Mouse (Mus musculus): ENCODE results near the gene Hyal1.

- no peak for TF ChIP-seq GATA2 (IDR thresholded peaks at IDR 0.05; ENCODE audit: borderline replicate concordance, low read depth, low read length)
- TF ChIP-seq CTCF (IDR thresholded peaks at IDR 0.05; ENCODE audit: low read depth, low read length) = no peak
- no peak for TF ChIP-seq GATA1 (IDR thresholded peaks at IDR 0.05; ENCODE audit: borderline replicate concordance, low read length)
- no peak for TF ChIP-seq POLR2AphosphoS5 (IDR thresholded peaks at IDR 0.05; ENCODE audit: insufficient replicate concordance, low read depth, low read length)
Observed at GRCm38 (mm10) chr9:107570016-107570415, 6.7 kb upstream of the Hyal1 start.

Data from G1E (cell line).